Mouse (Mus musculus) ES-E14 (cell line): ENCODE results near the gene Ell.

Experiments
- MAFK ChIP-seq: IDR thresholded peaks from 2 replicates; pipeline ENCODE4 v1.6.1; 2014; ENCODE audit warnings: mild to moderate bottlenecking, low read depth, low read length, inconsistent platforms; ENCODE audit not compliant: insufficient read depth
- ZC3H11A ChIP-seq: IDR thresholded peaks from 2 replicates; pipeline ENCODE4 v1.6.1; 2012; ENCODE audit warnings: low read depth, mild to moderate bottlenecking, inconsistent platforms, low read length, borderline replicate concordance

- no peak for TF ChIP-seq ZC3H11A
- no peak for TF ChIP-seq MAFK
Observed at GRCm38 (mm10) chr8:70574915-70575314, 35.7 kb downstream of the Ell start.
